Mouse (Mus musculus): ENCODE measurements around the gene Gnb1.

DNA sequence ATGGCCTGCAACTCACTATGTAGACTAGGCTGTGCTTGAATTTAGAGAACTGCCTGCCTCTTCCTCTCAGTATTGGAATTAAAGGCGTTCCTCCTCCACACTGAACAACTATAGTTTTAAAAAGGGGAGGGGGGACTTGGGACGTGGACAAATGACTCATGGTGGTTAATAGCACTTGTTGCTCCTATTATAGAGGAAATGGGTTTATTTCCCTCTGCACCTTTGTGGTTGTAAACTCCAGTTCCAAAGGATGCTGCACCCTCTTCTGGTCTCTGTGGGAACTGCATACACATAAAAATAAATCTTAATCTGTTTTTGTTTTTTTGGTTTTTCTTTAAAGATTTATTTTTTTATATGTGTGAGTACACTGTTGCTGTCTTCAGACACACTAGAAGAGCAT is 77.0 kb downstream of the Gnb1 start:
- TF ChIP-seq CTCF (IDR thresholded peaks at IDR 0.05; ENCODE audit: borderline replicate concordance, insufficient read depth, low read depth, low read length), result peak; percentile 41; the same call in 1 of the 2 replicates
- TF ChIP-seq POLR2A (IDR thresholded peaks at IDR 0.05; ENCODE audit: borderline replicate concordance, insufficient read depth, low read length), result no peak

All from cerebellum, adult 2 months (tissue).